Mouse (Mus musculus) megakaryocyte-erythroid progenitor cell, adult 5-6 weeks (primary cell): ENCODE measurements around the gene Tex261. TPM values are rescaled to one million over a fixed set of nuclear protein-coding genes. Genes with fewer than 3 reads are reported as not detected.
"Not testable (repeated sequence)": the region's sequence is repeated elsewhere in the genome, so short reads cannot be mapped to it uniquely, and the experiment has no call there.

Source experiments
- ATAC-seq: replicated peaks from 2 replicates; pipeline ENCODE4 v1.8.0; 2016; ENCODE audit warnings: mild to moderate bottlenecking, inconsistent platforms; ENCODE audit not compliant: severe bottlenecking, poor library complexity, low FRiP score, low TSS enrichment
- total RNA-seq, 2 experiments: library from RNA; stranded (forward) in 1 of 2; stranded (reverse) in 1 of 2; fragments of 200-1000, 215-1000 nt in 1 of 2; fragments of >200 nt in 1 of 2; fragmentation: Nextera tagmentation in 1 of 2; gene quantifications; 2 replicates each; pipeline ENCODE4 v1.2.3; 2014 to 2017

Gene Tex261
- total RNA-seq (2014; fragmentation: Nextera tagmentation) (53.2 and 57.9 TPM in 2 replicates), total RNA-seq (2017) (21.3 and 39.1 TPM in 2 replicates)

- peak; percentile 77 for ATAC-seq
Measured at GRCm38 (mm10) chr6:83775638-83776293, at the start of gene Tex261. Gene Tex261 (minus strand): TSS chr6:83775813.

GRCm38 (mm10) chr6:83821856-83822255 lies 46.2 kb upstream of the Tex261 start:
- no peak for ATAC-seq

GRCm38 (mm10) chr6:83820727-83821515 lies 45.3 kb upstream of the Tex261 start:
- no peak for ATAC-seq

- ATAC-seq: no peak
Measured at GRCm38 (mm10) chr6:83818996-83819395, 43.4 kb upstream of the Tex261 start.

- ATAC-seq: no peak
Measured at GRCm38 (mm10) chr6:83815801-83816200, 40.2 kb upstream of the Tex261 start.

GRCm38 (mm10) chr6:83802846-83803245 lies 27.2 kb upstream of the Tex261 start:
- ATAC-seq: no peak

- ATAC-seq: no peak
Measured at GRCm38 (mm10) chr6:83802033-83802432, 26.4 kb upstream of the Tex261 start.

GRCm38 (mm10) chr6:83796686-83797085 lies 21.1 kb upstream of the Tex261 start:
- no peak for ATAC-seq

- peak; percentile 1; the same call in 1 of the 2 replicates for ATAC-seq
Measured at GRCm38 (mm10) chr6:83795492-83795900, 19.9 kb upstream of the Tex261 start.

GRCm38 (mm10) chr6:83794760-83795296 lies 19.2 kb upstream of the Tex261 start, which contains the start of gene Nagk:
Gene Nagk (plus strand): TSS chr6:83794982.
- ATAC-seq: peak; percentile 88

- no peak for ATAC-seq
Measured at GRCm38 (mm10) chr6:83791251-83791890, 15.8 kb upstream of the Tex261 start.

- not testable (repeated sequence) for ATAC-seq
Measured at GRCm38 (mm10) chr6:83790533-83790932, 14.9 kb upstream of the Tex261 start.

GRCm38 (mm10) chr6:83788554-83788953 lies 12.9 kb upstream of the Tex261 start:
- no peak for ATAC-seq

GRCm38 (mm10) chr6:83786426-83786825 lies 10.8 kb upstream of the Tex261 start:
- ATAC-seq: no peak

- peak; percentile 43; the same call in 1 of the 2 replicates for ATAC-seq
Measured at GRCm38 (mm10) chr6:83779026-83779425, 3.4 kb upstream of the Tex261 start.

GRCm38 (mm10) chr6:83778306-83778705 lies 2.7 kb upstream of the Tex261 start:
- no peak for ATAC-seq

- ATAC-seq: peak; percentile 13; the same call in 1 of the 2 replicates
Measured at GRCm38 (mm10) chr6:83774781-83775563, 641 bp downstream of the Tex261 start.

- ATAC-seq: no peak
Measured at GRCm38 (mm10) chr6:83774126-83774525, 1.5 kb downstream of the Tex261 start.

- ATAC-seq: no peak
Measured at GRCm38 (mm10) chr6:83768485-83768884, 7.1 kb downstream of the Tex261 start.
